Mouse (Mus musculus) small intestine, adult 2 months (tissue): Measurements from ENCODE around the gene Cxcl14. TPM values are rescaled to one million over a fixed set of nuclear protein-coding genes. Genes with fewer than 3 reads are reported as not detected.
A peak's percentile ranks its signal among the peaks of the same experiment; 100 is the strongest.

Experiments used
- H3K27ac ChIP-seq: fragments of 200-500 bp; 2 replicates; pipeline ENCODE4 v1.5.1; 2012; ENCODE audit warnings: low read depth, low read length, control low read depth, inconsistent platforms; ENCODE audit not compliant: insufficient read depth
- H3K27me3 ChIP-seq: fragments of 200-500 bp; 2 replicates; pipeline ENCODE4 v1.6.1; 2012; ENCODE audit warnings: mild to moderate bottlenecking, moderate library complexity, low read length, inconsistent platforms; ENCODE audit not compliant: control insufficient read depth, insufficient read depth
- H3K36me3 ChIP-seq: fragments of 200-500 bp; 2 replicates; pipeline ENCODE4 v1.6.1; 2012; ENCODE audit warnings: mild to moderate bottlenecking, low read length, control low read depth, inconsistent platforms; ENCODE audit not compliant: control insufficient read depth, insufficient read depth
- H3K4me1 ChIP-seq: fragments of 200-500 bp; 2 replicates; pipeline ENCODE4 v1.6.1; 2012; ENCODE audit warnings: low read length, inconsistent platforms, mixed read lengths; ENCODE audit not compliant: control insufficient read depth, insufficient read depth, insufficient read length
- H3K4me3 ChIP-seq: fragments of 200-500 bp; 2 replicates; pipeline ENCODE4 v1.5.1; 2012; ENCODE audit warnings: low read depth, mild to moderate bottlenecking, control low read depth, inconsistent platforms, low read length, moderate library complexity
- CTCF ChIP-seq: fragments of 200-500 bp; IDR thresholded peaks from 2 replicates; pipeline ENCODE4 v1.5.1; 2012; ENCODE audit warnings: low read depth, mild to moderate bottlenecking, control low read depth, inconsistent platforms, low read length, moderate library complexity, mixed read lengths; ENCODE audit not compliant: insufficient replicate concordance, insufficient read length; ENCODE audit errors: extremely low read depth
- POLR2A ChIP-seq: fragments of 200-500 bp; IDR thresholded peaks from 2 replicates; pipeline ENCODE4 v1.6.1; 2012; ENCODE audit warnings: low read depth, mild to moderate bottlenecking, control low read depth, inconsistent platforms, low read length, moderate library complexity
- WGBS: fragments of 180-500 bp; shearing (Covaris S2); methylation state at CpG from one replicate; pipeline ENCODE4 v1.1.7; 2018; 5-methylcytosine and 5-hydroxymethylcytosine counted together
- polyA plus RNA-seq: library from polyadenylated mRNA; depleted of rRNA; stranded (reverse); fragments of >200 nt; gene quantifications from 2 replicates; pipeline ENCODE4 v1.2.3, GENCODE M21; 2012

The Cxcl14 gene
- polyA plus RNA-seq, 1 experiment: 68.8 TPM

- no peak for TF ChIP-seq POLR2A
- Histone ChIP-seq H3K4me1 (peaks cover 4% of the 10 kb centered on the region; the same call in 1 of the 2 replicates), H3K27ac (no peak overlapping the region), H3K27me3 (peaks cover 61% of the 10 kb centered on the region), H3K4me3 (peak overlapping the region; percentile 22), H3K36me3 (no peaks in the 10 kb centered on the region)
- 2% methylated on average over 52 of the region's 52 CpGs for WGBS
Measured at GRCm38 (mm10) chr13:56258196-56259020, 37.9 kb downstream of the Cxcl14 start.

- Histone ChIP-seq H3K4me1 (peaks cover 4% of the 10 kb centered on the region; the same call in 1 of the 2 replicates), H3K4me3 (no peak overlapping the region), H3K27me3 (peaks cover 69% of the 10 kb centered on the region), H3K36me3 (no peaks in the 10 kb centered on the region), H3K27ac (no peak overlapping the region)
- WGBS: 13% methylated on average over 12 of the region's 12 CpGs
- TF ChIP-seq CTCF (no peak), POLR2A (no peak)
Measured at GRCm38 (mm10) chr13:56257469-56258153, 38.7 kb downstream of the Cxcl14 start.

- peaks cover 76% of the 10 kb centered on the region for H3K27me3 ChIP-seq
- no peak overlapping the region for H3K4me3 ChIP-seq
- TF ChIP-seq POLR2A: no peak
- no peak for TF ChIP-seq CTCF
Measured at GRCm38 (mm10) chr13:56256716-56257299, 39.5 kb downstream of the Cxcl14 start.

GRCm38 (mm10) chr13:56253379-56253778 lies 43.0 kb downstream of the Cxcl14 start:
- no peak overlapping the region for H3K27ac ChIP-seq
- TF ChIP-seq POLR2A: no peak
- no peak for TF ChIP-seq CTCF
- H3K27me3 ChIP-seq: peaks cover 77% of the 10 kb centered on the region
- no peaks in the 10 kb centered on the region for H3K36me3 ChIP-seq
- H3K4me1 ChIP-seq: peaks cover 3% of the 10 kb centered on the region; the same call in 1 of the 2 replicates
- WGBS: 22% methylated on average over 3 of the region's 3 CpGs
- H3K4me3 ChIP-seq: no peak overlapping the region

More at GRCm38 (mm10) chr13:56256716-56257299, 39.5 kb downstream of the Cxcl14 start:
- H3K27ac ChIP-seq: no peak overlapping the region
- WGBS: 11% methylated on average over 14 of the region's 14 CpGs
- no peaks in the 10 kb centered on the region for H3K36me3 ChIP-seq
- peaks cover 6% of the 10 kb centered on the region; the same call in 1 of the 2 replicates for H3K4me1 ChIP-seq

GRCm38 (mm10) chr13:56252783-56253182 lies 43.6 kb downstream of the Cxcl14 start:
- WGBS: 17% methylated on average over 8 of the region's 8 CpGs
- Histone ChIP-seq H3K27ac (no peak overlapping the region), H3K36me3 (no peaks in the 10 kb centered on the region), H3K4me1 (peaks cover 3% of the 10 kb centered on the region; the same call in 1 of the 2 replicates), H3K4me3 (no peak overlapping the region), H3K27me3 (peaks cover 77% of the 10 kb centered on the region)
- TF ChIP-seq POLR2A: no peak
- no peak for TF ChIP-seq CTCF

GRCm38 (mm10) chr13:56251924-56252619 lies 44.3 kb downstream of the Cxcl14 start, which contains the start of gene Neurog1:
Gene Neurog1 (minus strand): TSS chr13:56252163.
- Histone ChIP-seq H3K4me3 (no peak within 1 kb of the TSS), H3K27ac (no peak within 1 kb of the TSS), H3K4me1 (peaks cover 3% of the 10 kb centered on the region; the same call in 1 of the 2 replicates), H3K36me3 (no peaks in the 10 kb centered on the region), H3K27me3 (peaks cover 71% of the 10 kb centered on the region)
- no peak for TF ChIP-seq CTCF
- no peak for TF ChIP-seq POLR2A
- WGBS: 2% methylated on average over 65 of the region's 65 CpGs

- TF ChIP-seq POLR2A: no peak
- TF ChIP-seq CTCF: no peak
- H3K36me3 ChIP-seq: no peaks in the 10 kb centered on the region
- peaks cover 65% of the 10 kb centered on the region for H3K27me3 ChIP-seq
- peaks cover 3% of the 10 kb centered on the region; the same call in 1 of the 2 replicates for H3K4me1 ChIP-seq
- no peak overlapping the region for H3K27ac ChIP-seq
- no peak overlapping the region for H3K4me3 ChIP-seq
- 3% methylated on average over 59 of the region's 59 CpGs for WGBS
Measured at GRCm38 (mm10) chr13:56251176-56251923, 45.0 kb downstream of the Cxcl14 start.
